Mouse (Mus musculus) adrenal gland, postnatal 0 days (tissue): ENCODE results near the gene Atxn1l. TPM values are rescaled to one million over a fixed set of nuclear protein-coding genes. Genes with fewer than 3 reads are reported as not detected.

Experiments
- polyA plus RNA-seq: library from polyadenylated mRNA; unstranded; fragments of >200 nt; fragmentation: Nextera tagmentation; extraction: Ambion mirVana; gene quantifications from 2 replicates; pipeline ENCODE4 v1.2.1, GENCODE M21; 2015

The Atxn1l gene
- polyA plus RNA-seq, result 2.3 and 3.5 TPM in 2 replicates

GRCm38 (mm10) chr8:109737237-109738048 lies at the start of gene Atxn1l:
TSS of gene Atxn1l (minus strand) at chr8:109737739.

GRCm38 (mm10) chr8:109778280-109778977 lies 40.9 kb upstream of the Atxn1l start, which contains the start of gene Ap1g1:
TSS of gene Ap1g1 (plus strand) at chr8:109778554.

GRCm38 (mm10) chr8:109705320-109706075 lies 32.0 kb downstream of the Atxn1l start, which contains the start of gene Zfp821:
TSS of gene Zfp821 (plus strand) at chr8:109705546.

GRCm38 (mm10) chr8:109693146-109693900 lies 44.2 kb downstream of the Atxn1l start, which contains the start of gene Ist1:
TSS of gene Ist1 (minus strand) at chr8:109693260.

Other genes starting within 250 kb of the Atxn1l start
- gene Pmfbp1, start 243.7 kb downstream of the Atxn1l start, polyA plus RNA-seq, result 0.06 TPM in 1 of 2 replicates, not detected in the other
- 7.2 and 9.9 TPM in 2 replicates for gene Dhx38, start 171.9 kb downstream of the Atxn1l start, polyA plus RNA-seq
- 28.6 and 31.2 TPM in 2 replicates for gene Txnl4b, start 171.8 kb downstream of the Atxn1l start, polyA plus RNA-seq
- 90.6 and 126 TPM in 2 replicates for gene Hp, start 158.6 kb downstream of the Atxn1l start, polyA plus RNA-seq
- 24.7 and 30.4 TPM in 2 replicates for gene Dhodh, start 129.1 kb downstream of the Atxn1l start, polyA plus RNA-seq
- 0.07 and 0.13 TPM in 2 replicates for gene Pkd1l3, start 123.2 kb downstream of the Atxn1l start, polyA plus RNA-seq
- 73.8 and 96.9 TPM in 2 replicates for gene Ist1, start 44.5 kb downstream of the Atxn1l start, polyA plus RNA-seq
- gene Zfp821, start 32.2 kb downstream of the Atxn1l start, polyA plus RNA-seq, result 13.9 and 16.6 TPM in 2 replicates
- gene Ap1g1, start 40.8 kb upstream of the Atxn1l start, polyA plus RNA-seq, result 18.9 and 25.3 TPM in 2 replicates
- gene Phlpp2, start 130.8 kb upstream of the Atxn1l start, polyA plus RNA-seq, result 1.3 and 2.0 TPM in 2 replicates
- 0.76 and 0.77 TPM in 2 replicates for gene Marveld3, start 224.5 kb upstream of the Atxn1l start, polyA plus RNA-seq